18 mouse cellular contexts compared by ENCODE assay signal in genomic region chr8:89618089-89618488, GRCm38 (mm10).
"Had no signal": no experiment of that assay in that cellular context is flagged by ENCODE, and none has a peak within 500 bp of the region (broad histone marks: within the 10 kb centered on the region; RNA-seq: fewer than 3 reads in every experiment).

No protein-coding gene starts in this region.

- H3K9me3 ChIP-seq: limb, embryonic 10.5 days; limb, embryonic 13.5 days; lung, embryonic 15.5 days; midbrain, embryonic 10.5 days; midbrain, embryonic 13.5 days; neural tube, embryonic 13.5 days had no signal

- H3K27me3 ChIP-seq: lung, embryonic 15.5 days; megakaryocyte, embryonic 14.5 days; midbrain, embryonic 13.5 days had no signal

- H3K4me3 ChIP-seq: limb, embryonic 10.5 days; limb, embryonic 13.5 days; lung, embryonic 15.5 days; megakaryocyte, embryonic 14.5 days; midbrain, embryonic 10.5 days; midbrain, embryonic 13.5 days; myocyte; neural tube, embryonic 13.5 days had no signal

- ATAC-seq: midbrain, embryonic 13.5 days; midbrain, embryonic 16.5 days had no signal

- H3K9ac ChIP-seq: limb, embryonic 13.5 days; lung, embryonic 15.5 days; midbrain, embryonic 13.5 days; neural tube, embryonic 13.5 days had no signal

- H3K4me1 ChIP-seq: limb, embryonic 13.5 days; lung, embryonic 15.5 days; megakaryocyte, embryonic 14.5 days; midbrain, embryonic 10.5 days; midbrain, embryonic 13.5 days had no signal

- H3K36me3 ChIP-seq: limb, embryonic 10.5 days; limb, embryonic 13.5 days; lung, embryonic 15.5 days; midbrain, embryonic 10.5 days; midbrain, embryonic 13.5 days; neural tube, embryonic 13.5 days had no signal

- H3K27ac ChIP-seq: limb, embryonic 10.5 days; limb, embryonic 13.5 days; lung, embryonic 15.5 days; midbrain, embryonic 10.5 days; midbrain, embryonic 13.5 days; neural tube, embryonic 13.5 days had no signal

- DNase-seq: kidney, adult 18-20 months; kidney, adult 9 months; kidney, postnatal 14 days; kidney, postnatal 4 days; lung, postnatal 10 days; lung, postnatal 36 days; retina, postnatal 1 day; thymus, adult 18-20 months; thymus, postnatal 36 days had no signal

- H3K4me2 ChIP-seq: limb, embryonic 13.5 days; lung, embryonic 15.5 days; midbrain, embryonic 13.5 days; neural tube, embryonic 13.5 days had no signal
